Mouse (Mus musculus) megakaryocyte, embryonic 14.5 days (primary cell): Measurements from ENCODE around the gene Pcdh9.

Experiments used
- FLI1 ChIP-seq: IDR thresholded peaks from 2 replicates; pipeline ENCODE4 v1.6.1; 2012; ENCODE audit warnings: low read length, inconsistent platforms, mixed read lengths
- GATA1 ChIP-seq: IDR thresholded peaks from 3 replicates; pipeline ENCODE4 v1.6.1; 2012; ENCODE audit warnings: mixed read lengths, low read length, inconsistent platforms, borderline replicate concordance

- TF ChIP-seq FLI1 (no peak), GATA1 (no peak)
These were observed 514.3 kb downstream of the Pcdh9 start for GRCm38 (mm10) chr14:93376159-93376558.
